Mouse (Mus musculus): ENCODE measurements at regions not wholly inside any gene's neighbourhood (a gene's known extent, or its start where the extent isn't known, plus 50 kb on each side); places are given as distances from the start of the nearest gene placed in this dataset.

DNA sequence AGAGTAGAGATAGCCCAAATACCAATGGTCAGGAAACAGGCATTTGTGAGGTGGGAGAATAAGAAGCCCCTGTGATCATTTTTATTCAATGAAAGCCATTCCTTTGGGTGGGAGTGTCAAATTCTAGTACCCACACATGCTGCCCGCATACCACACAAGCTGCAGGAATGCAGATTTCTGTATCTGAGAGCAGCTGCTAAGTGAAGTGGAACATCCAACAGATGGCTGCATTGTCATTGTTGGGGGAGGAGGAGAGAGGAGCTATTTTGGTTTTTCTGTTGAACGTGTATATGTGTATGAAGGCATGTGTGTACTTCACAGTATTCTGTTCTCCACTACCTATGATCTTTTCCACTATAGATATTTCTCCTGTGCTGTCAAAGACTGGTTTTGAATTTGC lies 392.3 kb upstream of the Mef2c start:
- peak; percentile 91 for DNase-seq (ENCODE audit: low read depth, low spot score)

DNA sequence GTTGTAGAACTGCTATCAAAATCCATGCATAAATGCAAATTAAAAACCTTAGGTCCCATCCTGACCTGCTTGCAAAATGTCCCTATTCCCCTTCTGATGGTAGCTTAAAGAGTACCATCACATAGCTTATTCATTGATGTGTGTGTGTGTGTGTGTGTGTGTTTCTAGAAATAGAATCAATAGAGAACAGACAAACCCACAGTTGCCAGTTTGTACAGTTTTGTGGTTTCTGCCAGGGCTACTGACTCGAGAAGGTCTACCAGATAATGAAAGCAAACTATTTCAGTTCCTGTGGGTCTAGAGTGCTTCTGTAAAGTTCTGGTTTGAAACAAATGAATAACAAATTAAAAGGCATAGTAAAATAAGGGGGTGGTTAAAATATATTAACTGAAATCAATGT lies 391.5 kb upstream of the Mef2c start:
- DNase-seq (ENCODE audit: low read depth, low spot score) = no peak

DNA sequence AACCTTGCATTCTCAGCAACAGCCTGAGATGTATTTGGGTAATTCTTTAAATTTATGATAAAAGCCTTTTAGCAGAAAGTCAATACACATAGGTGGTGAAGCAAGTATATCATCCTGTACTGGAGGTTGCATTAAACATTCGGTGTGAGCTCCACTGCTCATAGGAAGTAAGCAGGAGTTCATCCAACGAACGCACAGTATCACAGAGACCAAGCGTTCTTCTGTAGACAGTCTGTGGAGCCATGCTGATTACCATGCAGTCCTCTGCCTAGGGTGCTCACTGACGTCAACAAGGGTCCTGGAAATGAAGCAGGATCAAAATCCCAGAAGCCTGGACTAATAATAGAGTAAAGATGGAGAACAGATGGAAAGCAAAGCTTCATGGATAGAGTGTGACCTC lies 391.1 kb upstream of the Mef2c start:
- no peak for DNase-seq (ENCODE audit: low read depth, low spot score)

DNA sequence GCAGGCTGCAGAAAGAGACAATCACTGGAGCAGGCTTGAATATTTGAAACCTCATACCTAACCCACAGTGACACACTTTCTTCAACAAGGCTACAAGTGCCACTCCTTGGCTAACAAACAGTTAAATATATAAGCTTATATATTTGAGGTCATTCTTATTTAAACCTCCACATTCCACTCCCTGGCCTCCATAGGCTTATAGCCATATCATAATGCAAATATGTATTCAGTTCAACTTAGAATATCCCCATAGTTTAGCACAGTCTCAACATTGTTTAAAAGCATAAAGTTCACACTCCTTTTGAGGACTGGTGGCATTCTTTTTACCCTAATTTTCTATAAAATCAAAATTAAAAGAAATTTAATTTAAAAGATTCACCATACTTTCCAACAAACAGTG lies 390.0 kb upstream of the Mef2c start:
- DNase-seq (ENCODE audit: low read depth, low spot score) = no peak

DNA sequence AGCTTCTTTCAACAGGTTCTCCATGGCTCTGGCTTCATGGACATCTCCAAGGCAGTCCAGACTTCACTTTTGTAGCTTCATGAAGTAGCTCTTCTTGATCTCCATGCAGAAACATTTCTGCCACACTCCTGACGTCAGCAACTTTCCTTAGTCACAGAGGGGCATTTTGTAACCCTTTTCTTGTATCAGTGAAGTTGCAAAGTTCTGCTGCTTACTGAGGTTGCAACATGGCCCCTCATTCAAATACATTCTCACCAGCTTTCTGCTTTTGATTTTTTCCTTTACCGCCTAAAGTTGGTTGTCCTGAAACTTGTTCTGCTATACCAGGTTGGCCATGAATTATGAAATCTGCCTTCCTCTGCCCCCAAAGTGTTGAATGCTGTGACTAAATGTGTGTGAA lies 389.4 kb upstream of the Mef2c start:
- no peak for DNase-seq (ENCODE audit: low read depth, low spot score)

DNA sequence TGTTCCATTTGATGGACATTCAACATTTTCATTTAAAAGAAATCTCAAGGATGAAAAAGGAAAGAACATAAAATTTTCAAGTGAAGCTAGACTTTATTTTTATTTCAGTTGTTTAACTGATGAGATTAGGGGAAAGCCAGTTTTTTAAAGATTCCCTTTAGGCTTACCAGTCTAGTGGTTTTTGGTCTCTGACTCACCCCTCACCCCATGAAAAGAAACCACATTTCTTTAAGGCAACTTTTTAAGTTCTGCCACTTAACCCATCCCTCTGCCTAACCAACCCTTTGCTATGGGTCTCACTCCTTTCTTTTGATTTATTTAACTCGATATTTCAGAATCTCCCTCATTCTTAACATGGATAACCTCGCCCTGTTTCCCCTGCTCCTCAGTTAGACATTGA lies 388.1 kb upstream of the Mef2c start:
- no peak for DNase-seq (ENCODE audit: low read depth, low spot score)

DNA sequence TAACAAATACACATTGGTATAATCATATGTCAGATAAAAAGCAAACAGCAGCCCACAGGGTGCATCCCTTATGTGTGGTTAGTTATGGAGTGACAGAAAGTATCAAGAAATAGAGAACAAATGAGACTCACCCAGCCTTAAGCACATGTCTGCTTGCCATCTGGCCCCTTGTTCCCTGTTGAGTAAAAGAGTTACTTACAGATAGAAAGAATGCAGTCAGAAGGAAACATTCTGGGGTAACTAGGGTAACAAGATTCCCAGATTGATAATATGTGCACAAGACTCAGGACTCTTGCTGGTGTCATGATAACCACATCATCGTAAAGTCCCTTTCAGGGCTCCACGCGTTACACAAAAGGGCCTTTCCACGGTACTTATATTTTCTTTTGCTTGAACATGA lies 383.5 kb upstream of the Mef2c start:
- peak; percentile 36 for DNase-seq (ENCODE audit: low read depth, low spot score)

DNA sequence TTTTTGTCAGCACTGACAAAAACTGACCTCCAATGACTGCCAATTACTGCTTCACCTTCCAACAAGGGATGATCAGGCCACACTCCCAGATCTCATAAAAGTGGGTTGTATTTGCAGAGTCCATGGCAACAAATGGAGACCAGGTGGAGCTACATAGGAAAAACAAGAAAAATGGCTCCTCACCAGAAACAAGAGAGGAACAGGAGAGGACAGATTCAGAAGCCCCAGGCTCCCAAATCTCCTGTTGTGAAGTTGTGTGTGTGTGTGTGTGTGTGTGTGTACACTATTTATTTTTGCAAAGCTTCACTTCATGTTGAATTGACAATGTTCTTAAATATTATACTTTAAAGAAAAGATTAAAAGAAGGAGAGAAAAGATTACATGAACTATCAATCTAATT lies 380.2 kb upstream of the Mef2c start:
- DNase-seq (ENCODE audit: low read depth, low spot score) = no peak

DNA sequence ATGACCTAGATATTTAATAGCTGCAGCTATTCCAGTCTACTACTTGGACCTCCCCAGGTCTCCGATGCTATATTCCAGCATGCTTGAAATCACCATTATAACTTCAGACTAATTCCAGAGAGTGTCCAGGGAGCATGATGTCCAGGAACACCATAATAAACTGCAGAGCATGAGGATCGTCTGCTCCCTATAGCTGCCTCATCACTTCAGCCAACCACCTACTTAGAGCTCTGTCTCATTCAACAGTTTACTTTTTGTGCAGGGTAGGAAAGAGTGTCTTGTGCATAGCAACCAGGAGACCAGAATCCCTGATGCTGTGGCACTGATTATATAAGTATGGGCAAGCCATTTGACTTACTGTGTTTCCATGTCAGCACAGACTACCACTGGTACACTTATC lies 379.2 kb upstream of the Mef2c start:
- DNase-seq (ENCODE audit: low read depth, low spot score) = peak; percentile 25

DNA sequence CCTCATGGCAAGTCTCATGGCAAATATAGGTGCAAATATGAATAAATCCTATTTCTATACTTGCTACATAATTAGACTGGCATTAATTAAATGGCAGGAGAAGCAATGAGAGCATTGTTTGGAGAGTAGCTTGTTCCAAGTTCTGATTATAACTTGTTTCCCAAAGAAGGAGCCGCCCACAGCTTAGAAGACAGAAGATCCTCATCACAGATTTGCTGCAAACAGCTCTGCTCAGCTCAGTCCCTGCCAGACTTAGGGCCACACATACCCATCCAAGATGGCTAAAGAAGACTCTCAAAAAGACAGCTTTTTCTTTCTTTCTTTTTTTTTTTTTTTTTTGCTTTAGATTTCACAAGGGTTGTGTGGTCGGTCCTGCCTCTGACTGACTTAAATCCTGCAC lies 377.4 kb upstream of the Mef2c start:
- peak; percentile 84 for DNase-seq (ENCODE audit: low read depth, low spot score)

DNA sequence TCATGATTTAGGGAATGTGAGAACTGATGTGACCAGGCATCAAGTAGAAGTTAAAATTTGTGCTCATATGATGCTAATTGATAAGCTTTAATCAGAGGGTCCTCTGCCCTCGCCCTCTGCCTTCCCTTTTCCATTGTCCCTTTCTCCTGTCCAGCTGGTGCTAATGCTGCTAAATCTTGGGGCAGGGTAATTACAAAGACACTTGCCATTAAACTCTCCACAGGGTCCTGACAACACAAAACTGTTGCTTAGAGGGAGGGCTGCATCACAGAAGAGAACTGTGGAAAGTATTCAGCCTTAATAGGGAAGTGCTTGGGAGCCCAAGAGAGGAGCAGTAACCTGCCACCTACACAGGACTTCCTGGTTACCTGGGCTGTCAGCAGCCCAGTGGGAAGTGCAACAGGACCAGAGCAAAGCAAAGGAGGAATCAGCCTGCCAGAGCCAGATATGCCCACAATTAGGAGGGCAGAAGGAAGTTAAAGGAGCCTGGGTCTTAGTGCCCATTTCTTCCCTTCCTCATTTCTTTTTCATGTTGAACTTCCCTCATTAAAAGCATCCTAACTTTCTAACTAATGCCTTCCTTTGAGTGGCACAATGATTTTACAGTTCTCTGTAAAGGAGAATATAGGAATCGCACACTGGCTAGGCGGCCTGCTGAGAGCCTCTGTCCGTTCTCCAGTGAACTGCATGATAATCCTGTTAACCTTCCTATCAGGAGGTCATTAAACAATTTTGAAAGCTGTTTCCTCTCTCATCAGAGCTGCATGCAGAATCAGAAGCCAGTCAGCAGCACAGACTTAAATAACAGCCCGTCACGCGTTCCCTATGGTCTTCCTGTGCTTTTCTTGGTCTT lies 372.5 kb upstream of the Mef2c start:
- DNase-seq (ENCODE audit: low read depth, low spot score) = no peak

DNA sequence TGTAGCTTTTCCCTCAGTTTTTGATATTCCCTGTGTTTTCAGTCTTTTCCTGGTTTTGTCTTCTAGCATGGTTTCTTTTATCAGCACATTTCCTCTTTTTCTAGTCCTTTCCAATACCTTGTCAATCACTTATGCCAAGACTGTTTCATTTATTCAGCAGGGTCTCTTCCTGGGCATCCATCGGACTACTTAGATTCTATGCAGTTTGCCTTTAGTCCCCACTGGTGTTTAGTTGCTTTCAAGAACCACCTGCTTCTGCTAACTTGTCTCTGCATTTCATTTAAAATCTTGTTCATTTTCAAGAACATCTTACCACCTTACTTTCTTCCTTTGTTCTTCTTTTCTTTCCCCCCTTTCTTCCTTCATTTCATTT lies 371.9 kb upstream of the Mef2c start:
- no peak for DNase-seq (ENCODE audit: low read depth, low spot score)

DNA sequence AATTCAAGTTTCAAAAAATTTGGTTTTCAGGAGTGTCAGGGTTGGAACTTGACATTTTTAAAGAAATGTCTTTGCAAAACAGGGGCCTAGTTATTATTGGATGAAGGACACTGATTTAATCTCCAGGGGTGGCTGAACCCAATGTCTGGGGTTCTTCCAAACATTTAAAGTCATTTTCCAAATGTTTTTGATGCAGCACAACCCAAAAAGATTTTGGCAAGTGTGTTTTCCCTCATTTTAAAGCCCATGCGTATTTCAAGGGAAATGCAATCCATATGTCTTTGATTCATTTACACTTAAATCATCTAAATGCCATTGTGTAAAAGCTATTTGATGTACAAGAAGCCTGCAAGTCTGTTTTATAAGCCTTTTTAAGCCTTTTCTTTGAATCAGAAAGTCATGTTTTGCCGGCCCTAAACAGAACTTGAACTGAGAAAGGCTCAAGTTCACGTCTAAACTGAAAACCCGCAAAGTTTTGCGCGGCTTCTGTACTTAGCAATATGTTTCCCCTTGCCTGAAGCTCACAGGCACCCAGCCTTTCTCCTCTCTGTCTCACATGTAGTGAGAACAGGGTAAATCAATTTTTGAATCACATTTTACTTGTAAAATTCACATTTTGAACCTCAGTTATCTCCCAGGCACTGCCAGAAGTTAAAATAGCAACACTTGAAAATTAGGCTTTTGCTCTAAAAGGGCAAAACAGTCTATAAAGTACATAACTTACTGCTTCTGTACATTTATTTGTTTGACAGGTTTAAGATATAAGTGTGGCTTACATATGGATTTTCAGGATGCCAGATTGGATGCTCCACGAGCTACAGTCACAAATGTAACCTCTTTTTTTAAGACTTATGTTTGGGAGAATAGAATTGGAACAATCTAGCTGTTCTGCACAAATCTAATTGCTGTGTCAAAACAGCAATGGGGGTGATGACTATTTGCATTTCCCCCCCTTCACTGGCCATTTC lies 370.9 kb upstream of the Mef2c start:
- DNase-seq (ENCODE audit: low read depth, low spot score) = peak; percentile 26

DNA sequence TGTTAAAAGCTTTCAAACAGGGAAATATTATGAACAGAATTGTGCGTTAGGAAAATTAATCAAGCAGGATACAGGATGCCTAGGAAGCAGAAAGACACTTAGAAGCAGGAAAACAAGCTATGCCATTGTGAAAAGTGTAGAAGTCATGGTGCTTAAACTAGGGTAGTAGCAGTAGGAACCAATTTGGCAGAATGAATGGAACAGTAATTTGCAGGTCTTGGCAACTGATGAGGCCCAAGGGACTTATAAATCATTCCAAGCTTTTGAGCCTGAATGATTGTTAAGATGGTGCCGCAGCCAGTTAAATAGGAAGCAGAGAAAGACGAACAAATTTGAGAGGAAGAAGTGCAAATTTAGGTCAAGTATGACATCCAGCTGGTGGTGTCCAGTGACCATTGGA lies 360.5 kb upstream of the Mef2c start:
- DNase-seq (ENCODE audit: low read depth, low spot score) = no peak

DNA sequence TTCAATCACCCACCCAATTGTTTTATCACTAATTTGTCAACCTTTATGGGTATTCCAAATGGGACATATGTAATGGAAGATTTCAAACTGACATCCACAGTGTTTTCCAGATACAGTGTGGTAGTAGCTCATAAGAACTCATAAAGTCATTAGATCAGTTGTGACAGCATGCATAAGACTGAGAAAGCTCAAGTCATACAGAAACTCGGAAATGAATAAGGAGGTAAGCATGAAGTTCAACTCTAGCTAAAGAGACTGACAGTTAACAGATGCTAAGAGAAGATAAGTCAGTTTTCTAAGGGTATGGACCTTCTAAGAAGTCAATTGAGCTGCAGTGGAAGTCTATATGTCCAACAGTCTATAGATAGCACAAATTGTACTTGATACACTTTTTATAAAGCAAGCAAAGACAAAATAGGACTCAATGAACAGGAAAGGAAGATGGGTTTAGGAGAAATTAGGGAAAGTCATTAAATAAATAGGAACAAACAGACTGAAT lies 349.2 kb upstream of the Mef2c start:
- DNase-seq (ENCODE audit: low read depth, low spot score) = no peak

DNA sequence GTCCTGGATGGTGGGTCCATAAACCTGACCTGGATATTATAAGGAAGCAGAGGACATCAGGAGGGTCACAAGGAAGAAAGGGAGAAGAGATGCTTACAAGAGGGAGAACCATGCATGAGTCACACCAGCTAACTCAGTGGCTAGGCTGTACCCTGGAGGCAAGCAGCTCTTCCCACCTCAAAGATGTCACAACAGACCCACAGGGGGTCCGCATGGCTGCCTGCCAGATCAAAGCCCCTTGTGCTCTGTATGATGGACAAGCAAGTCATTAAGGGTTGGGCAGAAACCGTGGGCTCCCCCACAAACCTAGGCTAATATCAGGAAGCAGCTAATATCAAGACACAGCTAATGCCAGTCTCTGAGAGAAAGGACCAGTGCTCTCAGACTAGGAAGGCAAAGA lies 343.9 kb upstream of the Mef2c start:
- DNase-seq (ENCODE audit: low read depth, low spot score) = no peak

DNA sequence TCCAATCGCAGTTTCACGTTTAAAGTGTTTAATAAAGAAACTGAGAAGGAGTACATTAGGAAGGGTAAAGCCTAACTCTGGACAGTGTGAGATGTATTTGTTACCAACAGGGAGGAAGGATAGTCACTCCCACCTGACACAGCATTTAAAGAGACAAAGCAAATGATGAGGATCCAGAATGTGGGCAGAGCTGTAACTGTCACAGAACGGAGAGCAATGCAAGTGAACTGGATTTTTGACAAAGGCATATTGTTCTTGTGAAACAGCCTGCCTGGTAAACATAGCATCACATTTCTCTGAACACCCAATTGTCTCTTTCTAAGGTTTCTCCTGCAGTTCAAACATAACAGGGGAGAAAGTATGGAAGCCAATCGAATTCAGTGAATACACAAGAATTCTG lies 341.1 kb upstream of the Mef2c start:
- DNase-seq (ENCODE audit: low read depth, low spot score) = peak; percentile 70

DNA sequence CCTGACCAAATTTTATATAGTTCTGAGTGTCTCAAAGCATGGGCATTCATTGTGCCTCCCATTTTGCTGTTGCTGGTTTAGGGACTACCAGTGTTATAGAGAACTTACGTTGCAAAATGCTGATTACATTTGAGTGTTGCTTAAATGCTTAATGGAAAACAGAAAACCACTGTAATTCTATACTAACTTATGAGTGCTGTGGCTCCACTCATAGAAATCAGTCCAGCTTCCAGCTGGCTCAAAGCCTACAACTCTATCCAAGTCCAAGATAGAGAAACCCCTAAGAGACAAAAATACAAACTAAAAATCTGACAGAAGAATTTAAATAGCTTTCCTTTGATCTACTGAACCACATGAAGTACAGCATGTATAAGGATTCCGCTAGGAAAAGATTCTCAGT lies 328.7 kb upstream of the Mef2c start:
- DNase-seq (ENCODE audit: low read depth, low spot score) = no peak

DNA sequence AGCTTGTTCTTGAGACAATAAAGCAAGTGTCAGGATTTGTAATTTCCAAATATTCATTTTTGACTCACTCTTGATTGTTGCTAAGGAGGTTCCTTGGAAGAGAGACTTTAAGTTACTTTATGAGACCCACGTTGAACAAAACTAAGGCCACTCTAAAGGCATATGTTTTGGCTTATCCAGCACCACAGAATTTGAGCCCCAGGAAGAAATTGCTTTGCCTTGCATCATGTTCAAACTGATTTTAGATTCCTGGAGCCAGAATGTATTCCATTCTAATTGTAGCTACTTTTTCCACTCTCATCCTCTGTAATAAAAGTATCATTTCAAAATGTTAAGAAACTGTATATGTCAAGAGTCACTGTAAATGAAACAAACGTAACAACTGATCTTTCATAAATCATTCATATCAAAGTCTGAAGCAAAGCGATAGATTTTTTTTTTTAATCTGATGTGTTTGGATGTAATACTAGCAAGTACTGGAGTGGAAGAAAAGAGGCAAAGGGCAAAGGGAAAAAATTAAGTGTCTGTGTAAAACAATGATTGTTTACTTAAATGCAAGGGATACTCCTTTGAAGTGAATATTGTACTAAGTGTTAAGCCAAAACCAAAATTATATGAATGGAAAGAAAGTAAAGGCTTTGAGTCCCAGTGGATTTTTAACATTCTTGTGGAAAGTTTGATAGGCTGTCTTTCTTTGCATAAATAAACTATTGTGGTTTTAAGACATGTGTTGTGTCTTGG lies 301.7 kb upstream of the Mef2c start:
- DNase-seq (ENCODE audit: low read depth, low spot score) = no peak

DNA sequence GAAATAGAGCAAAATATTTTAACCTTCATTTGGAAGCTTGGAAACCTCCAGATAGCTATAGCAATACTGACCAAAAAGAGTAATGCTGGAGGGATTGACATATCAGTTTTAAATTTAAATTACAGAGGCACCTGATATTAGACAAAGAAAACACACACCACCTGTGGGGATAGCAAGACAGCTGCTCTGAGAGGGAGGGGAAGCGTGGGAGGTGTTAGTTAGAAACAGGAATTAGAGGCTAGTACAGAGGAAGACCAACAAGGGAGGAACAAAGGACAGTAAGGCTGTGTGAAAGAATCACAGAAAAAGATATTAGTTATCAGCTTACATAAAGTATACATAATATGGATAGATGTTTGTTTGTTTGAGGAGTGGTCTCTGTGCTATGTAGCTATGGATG lies 297.2 kb upstream of the Mef2c start:
- peak; percentile 4 for DNase-seq (ENCODE audit: low read depth, low spot score)

DNA sequence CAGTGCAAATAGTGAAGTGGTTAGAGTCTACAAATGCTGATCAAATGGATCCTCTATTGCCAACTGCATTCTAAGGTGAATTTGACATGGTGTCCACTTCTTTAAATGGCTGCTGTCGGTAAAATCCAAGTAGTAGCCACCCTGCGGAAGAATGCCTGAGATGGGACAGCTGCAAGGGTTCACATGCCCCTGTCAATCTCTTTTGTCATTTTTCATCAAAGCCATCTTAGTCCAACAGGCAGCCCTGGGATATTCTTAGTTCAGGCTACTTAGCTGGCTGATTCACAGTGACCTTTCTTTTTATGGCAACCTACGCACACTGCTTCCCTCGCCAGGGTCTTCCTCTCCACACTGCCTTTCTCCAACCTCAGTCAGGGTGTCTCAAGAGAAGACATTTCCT lies 296.3 kb upstream of the Mef2c start:
- no peak for DNase-seq (ENCODE audit: low read depth, low spot score)

DNA sequence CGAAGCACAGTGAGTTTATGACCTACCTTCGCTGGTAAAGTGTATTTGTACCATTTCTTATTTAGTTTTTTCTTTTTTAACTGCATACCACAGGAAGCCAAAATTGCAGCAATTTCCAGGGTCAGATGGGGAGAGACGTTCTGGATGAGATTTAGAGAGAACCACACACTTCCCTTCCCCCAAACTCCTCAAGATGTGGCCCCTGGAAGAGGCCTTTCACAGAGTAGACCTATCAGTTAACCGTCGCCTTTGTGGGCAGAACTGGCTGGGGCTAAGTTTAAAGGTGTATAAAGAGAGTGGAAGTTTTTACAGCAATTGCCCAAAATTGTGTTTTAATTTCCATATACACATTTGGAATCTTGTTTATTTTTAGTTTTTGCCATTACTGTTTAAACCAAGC lies 295.7 kb upstream of the Mef2c start:
- no peak for DNase-seq (ENCODE audit: low read depth, low spot score)
